Mouse (Mus musculus) forebrain, embryonic 15.5 days (tissue): ENCODE measurements around the gene 2310007B03Rik. TPM values are rescaled to one million over a fixed set of nuclear protein-coding genes. Genes with fewer than 3 reads are reported as not detected.
"Not testable (repeated sequence)": the region's sequence is repeated elsewhere in the genome, so short reads cannot be mapped to it uniquely, and the experiment has no call there.

Source experiments
- ATAC-seq: fragments of 200-750 bp; cut with Nextera tagmentation; replicated peaks from 2 replicates; pipeline ENCODE4 v1.8.0; 2017; ENCODE audit warnings: mild to moderate bottlenecking, moderate TSS enrichment, moderate library complexity
- H3K27ac ChIP-seq: fragments of 300-500 bp; sonication (generic); replicated peaks from 2 replicates; pipeline ENCODE4 v1.5.1; 2015; ENCODE audit warnings: mild to moderate bottlenecking, inconsistent platforms
- H3K27me3 ChIP-seq: fragments of 300-500 bp; sonication (generic); 2 replicates; pipeline ENCODE4 v1.6.1; 2015; ENCODE audit warnings: inconsistent platforms
- H3K36me3 ChIP-seq: fragments of 300-500 bp; sonication (generic); 2 replicates; pipeline ENCODE4 v1.6.1; 2015; ENCODE audit warnings: mild to moderate bottlenecking, inconsistent platforms
- H3K4me1 ChIP-seq: fragments of 300-500 bp; sonication (generic); 2 replicates; pipeline ENCODE4 v1.6.1; 2015; ENCODE audit warnings: inconsistent platforms
- H3K4me2 ChIP-seq: fragments of 300-500 bp; sonication (generic); replicated peaks from 2 replicates; pipeline ENCODE4 v1.6.1; 2015; ENCODE audit warnings: mild to moderate bottlenecking, inconsistent platforms
- H3K4me3 ChIP-seq: fragments of 300-500 bp; sonication (generic); 2 replicates; pipeline ENCODE4 v1.5.1; 2015; ENCODE audit warnings: mild to moderate bottlenecking, inconsistent platforms
- H3K9ac ChIP-seq: fragments of 300-500 bp; sonication (generic); replicated peaks from 2 replicates; pipeline ENCODE4 v1.6.1; 2015; ENCODE audit warnings: mild to moderate bottlenecking, inconsistent platforms
- H3K9me3 ChIP-seq: fragments of 300-500 bp; sonication (generic); 2 replicates; pipeline ENCODE4 v1.6.1; 2016; ENCODE audit warnings: inconsistent platforms
- WGBS: fragments of 180-500 bp; shearing (Covaris S2); methylation state at CpG from one replicate; pipeline ENCODE4 v1.1.7; 2015; ENCODE audit warnings: mixed read lengths; 5-methylcytosine and 5-hydroxymethylcytosine counted together
- polyA plus RNA-seq: library from polyadenylated mRNA; unstranded; fragments of >200 nt; fragmentation: Nextera tagmentation; extraction: Ambion mirVana; gene quantifications from 2 replicates; pipeline ENCODE4 v1.2.1, GENCODE M21; 2015

Gene 2310007B03Rik
- 0.17 and 0.20 TPM in 2 replicates for polyA plus RNA-seq

- H3K27me3 ChIP-seq, result no peaks in the 10 kb centered on the region
- H3K36me3 ChIP-seq, result no peaks in the 10 kb centered on the region
- H3K4me3 ChIP-seq, result no peak within 1 kb of the TSS
- no peak within 1 kb of the TSS for H3K27ac ChIP-seq
- H3K9me3 ChIP-seq, result no peaks in the 10 kb centered on the region
- H3K4me1 ChIP-seq, result no peaks in the 10 kb centered on the region
- no peak within 1 kb of the TSS for H3K4me2 ChIP-seq
- H3K9ac ChIP-seq, result no peak within 1 kb of the TSS
- WGBS, result 79% methylated on average over 8 of the region's 8 CpGs
- ATAC-seq, result no peak
These were observed at the start of gene 2310007B03Rik for GRCm38 (mm10) chr1:93160501-93161133. TSS of gene 2310007B03Rik (minus strand) at chr1:93160948.

GRCm38 (mm10) chr1:93210213-93210641, 49.5 kb upstream of the 2310007B03Rik start:
- Histone ChIP-seq H3K4me3 (no peak overlapping the region), H3K27me3 (no peaks in the 10 kb centered on the region), H3K27ac (peak overlapping the region; percentile 40; the same call in 1 of the 2 replicates), H3K4me2 (no peak overlapping the region), H3K4me1 (peaks cover 24% of the 10 kb centered on the region), H3K36me3 (no peaks in the 10 kb centered on the region), H3K9me3 (no peaks in the 10 kb centered on the region), H3K9ac (no peak overlapping the region)
- peak; percentile 76 for ATAC-seq
- WGBS, result 32% methylated on average over 9 of the region's 9 CpGs

DNA sequence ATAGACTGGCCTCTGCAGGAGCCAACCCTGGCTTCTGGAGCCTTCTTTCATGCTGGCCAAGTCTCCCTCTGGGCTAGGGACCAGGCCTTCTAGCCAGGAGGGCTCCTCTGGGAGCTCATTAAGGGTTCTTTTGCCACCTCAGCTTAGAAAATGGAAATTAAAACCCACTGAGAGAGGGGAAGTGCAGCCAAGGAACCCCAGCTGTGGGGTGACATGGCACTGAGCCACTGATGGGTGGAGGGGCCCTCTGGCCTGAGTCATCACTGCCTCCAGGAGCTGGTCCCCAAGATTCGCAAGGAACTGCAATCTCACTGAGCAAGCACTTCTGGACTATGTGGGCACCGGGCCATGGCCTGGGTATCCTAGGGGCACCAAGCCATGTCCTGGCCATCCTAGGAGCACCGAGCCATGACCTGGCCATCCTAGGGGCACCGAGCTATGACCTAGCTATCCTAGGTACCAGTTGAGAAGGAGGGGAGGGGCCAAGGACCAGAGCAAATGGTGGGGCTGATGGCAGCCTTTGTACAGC, 46.9 kb upstream of the 2310007B03Rik start:
- Histone ChIP-seq H3K4me3 (no peak overlapping the region), H3K27me3 (no peaks in the 10 kb centered on the region), H3K36me3 (no peaks in the 10 kb centered on the region), H3K9ac (no peak overlapping the region), H3K4me1 (peaks cover 21% of the 10 kb centered on the region), H3K9me3 (no peaks in the 10 kb centered on the region), H3K27ac (no peak overlapping the region), H3K4me2 (no peak overlapping the region)
- no peak for ATAC-seq
- 95% methylated on average over 4 of the region's 4 CpGs for WGBS

GRCm38 (mm10) chr1:93206277-93206970, 45.7 kb upstream of the 2310007B03Rik start:
- Histone ChIP-seq H3K4me2 (no peak overlapping the region), H3K27me3 (no peaks in the 10 kb centered on the region), H3K4me3 (no peak overlapping the region), H3K4me1 (peaks cover 18% of the 10 kb centered on the region), H3K9me3 (no peaks in the 10 kb centered on the region), H3K9ac (no peak overlapping the region), H3K27ac (no peak overlapping the region), H3K36me3 (no peaks in the 10 kb centered on the region)
- WGBS, result 59% methylated on average over 12 of the region's 12 CpGs
- ATAC-seq, result no peak

- Histone ChIP-seq H3K4me2 (no peak overlapping the region), H3K4me1 (no peaks in the 10 kb centered on the region), H3K9ac (no peak overlapping the region), H3K9me3 (no peaks in the 10 kb centered on the region), H3K27me3 (no peaks in the 10 kb centered on the region), H3K27ac (no peak overlapping the region), H3K36me3 (no peaks in the 10 kb centered on the region), H3K4me3 (no peak overlapping the region)
- ATAC-seq, result no peak
- WGBS, result 84% methylated on average over 3 of the region's 3 CpGs
These were observed 37.2 kb upstream of the 2310007B03Rik start for GRCm38 (mm10) chr1:93197916-93198315.

GRCm38 (mm10) chr1:93197454-93197853, 36.7 kb upstream of the 2310007B03Rik start:
- WGBS, result 90% methylated on average over 2 of the region's 2 CpGs
- H3K27me3 ChIP-seq, H3K9ac ChIP-seq, H3K9me3 ChIP-seq, H3K4me1 ChIP-seq, ATAC-seq, H3K4me3 ChIP-seq, H3K36me3 ChIP-seq, H3K4me2 ChIP-seq, H3K27ac ChIP-seq: not testable (repeated sequence)

DNA sequence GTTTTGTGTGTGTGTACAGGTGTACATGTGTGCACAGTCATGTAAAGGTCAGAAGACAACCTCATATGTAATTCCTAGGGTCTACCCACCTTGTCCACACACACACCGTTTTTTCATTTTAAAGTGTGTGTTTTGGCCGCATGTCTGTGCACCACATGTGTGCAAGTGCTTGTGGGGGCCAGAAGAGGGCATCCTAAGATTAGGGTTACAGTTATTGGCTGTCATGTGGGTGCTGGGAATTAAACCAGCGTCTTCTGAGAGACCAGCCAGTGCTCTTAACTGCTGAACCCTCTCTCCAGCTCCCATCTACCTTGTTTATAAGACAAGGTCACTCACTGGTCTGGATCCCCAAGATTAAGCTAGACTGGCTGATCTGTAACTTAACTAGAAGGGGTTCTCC, 34.2 kb upstream of the 2310007B03Rik start:
- ATAC-seq, result no peak
- Histone ChIP-seq H3K27ac (no peak overlapping the region), H3K9ac (no peak overlapping the region), H3K36me3 (no peaks in the 10 kb centered on the region), H3K4me1 (no peaks in the 10 kb centered on the region), H3K4me2 (no peak overlapping the region), H3K9me3 (no peaks in the 10 kb centered on the region), H3K27me3 (no peaks in the 10 kb centered on the region), H3K4me3 (no peak overlapping the region)
- 88% methylated on average over 3 of the region's 3 CpGs for WGBS

DNA sequence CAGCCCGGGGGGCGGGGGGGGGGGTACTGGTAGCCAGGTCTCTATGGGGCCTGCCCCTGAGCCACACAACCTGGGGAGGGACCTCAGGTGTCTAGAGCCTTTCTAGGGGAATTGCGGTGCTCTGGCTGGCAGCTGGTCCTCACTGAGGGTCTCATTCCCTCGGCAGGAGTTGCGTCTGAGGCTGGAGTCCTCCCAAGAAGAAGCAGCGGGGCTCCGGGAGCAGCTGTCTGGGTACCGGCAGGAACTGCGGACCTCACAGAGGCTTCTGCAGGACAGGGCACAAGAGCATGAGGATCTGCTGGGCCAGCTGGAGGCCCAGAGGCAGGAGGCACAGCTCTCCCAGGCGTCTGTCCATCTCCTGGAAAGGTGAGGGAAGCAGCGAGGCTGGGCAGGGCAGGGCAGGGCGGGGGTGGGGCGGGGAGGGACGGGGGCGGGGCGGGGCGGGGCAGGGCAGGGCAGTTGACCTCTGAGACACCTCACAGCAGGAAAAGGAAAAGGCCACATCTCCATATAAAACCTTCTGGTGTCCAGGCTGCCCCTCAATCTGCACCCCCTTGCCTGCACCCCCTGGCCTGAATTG, 30.1 kb upstream of the 2310007B03Rik start:
- WGBS, result 9% methylated on average over 9 of the region's 17 CpGs
- Histone ChIP-seq H3K9me3 (no peaks in the 10 kb centered on the region), H3K36me3 (no peaks in the 10 kb centered on the region), H3K27me3 (no peaks in the 10 kb centered on the region), H3K9ac (no peak overlapping the region), H3K27ac (no peak overlapping the region), H3K4me3 (no peak overlapping the region), H3K4me2 (no peak overlapping the region), H3K4me1 (no peaks in the 10 kb centered on the region)
- ATAC-seq, result no peak

DNA sequence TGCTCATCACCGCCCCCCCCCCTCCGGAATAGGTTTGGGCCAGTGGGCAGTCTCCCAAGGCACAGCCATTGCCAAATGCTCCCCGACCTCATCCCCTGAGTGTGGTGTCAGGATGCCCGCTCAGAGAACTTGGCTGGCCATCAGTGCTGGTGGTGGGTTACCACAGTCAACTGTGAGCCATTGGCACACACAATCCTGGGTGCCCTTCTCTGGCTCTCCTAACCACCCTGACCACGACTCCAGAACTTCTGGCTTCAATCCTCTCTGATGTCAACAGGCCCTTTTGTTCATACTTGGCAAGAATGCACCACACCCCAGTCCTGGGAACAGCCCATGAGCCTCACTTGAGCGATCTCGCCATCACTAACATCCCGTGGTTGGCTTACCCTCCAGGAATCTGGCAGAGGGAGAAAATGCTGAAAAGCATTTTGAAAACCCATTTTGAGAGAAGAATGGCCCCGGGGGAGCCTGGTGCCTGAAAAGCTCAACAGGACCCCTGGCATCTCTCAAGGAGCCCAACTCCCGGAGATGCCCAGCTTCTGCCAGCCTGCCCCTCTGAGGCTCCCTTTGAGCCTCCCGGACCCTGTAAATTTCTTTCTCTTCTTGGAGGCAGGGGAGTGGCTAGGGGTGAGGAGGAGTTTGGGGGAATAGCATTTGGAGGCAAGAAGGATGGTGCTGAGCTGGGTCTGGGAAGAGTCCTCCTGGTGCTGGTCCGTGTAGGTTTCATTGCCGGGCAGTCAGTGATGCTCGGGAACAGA, 23.5 kb upstream of the 2310007B03Rik start:
- peak; percentile 76 for ATAC-seq

DNA sequence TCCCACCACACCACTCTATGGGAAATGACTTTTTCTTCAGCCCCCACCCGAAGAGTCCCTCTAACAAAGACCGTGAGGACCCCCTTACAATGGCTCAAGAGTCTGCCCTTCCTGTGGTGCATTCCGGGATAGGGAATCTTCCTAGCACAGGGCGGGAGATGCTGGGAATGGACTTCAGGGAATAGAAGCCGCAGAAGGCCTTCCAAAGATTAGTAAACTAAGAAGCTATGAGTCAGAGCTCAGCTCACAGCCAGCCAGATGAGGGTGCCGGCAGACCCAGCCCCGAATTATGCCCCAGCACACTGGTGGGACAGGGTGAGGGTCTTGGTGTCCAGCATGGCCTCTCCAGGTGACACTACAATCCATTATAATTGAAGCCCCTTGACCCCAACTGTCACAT, 21.5 kb upstream of the 2310007B03Rik start:
- 0 out of 2 replicates have a peak, but pooled peaks cover 5% of the 10 kb centered on the region for H3K4me1 ChIP-seq
- no peak overlapping the region for H3K9ac ChIP-seq
- H3K27me3 ChIP-seq, result no peaks in the 10 kb centered on the region
- H3K4me2 ChIP-seq, result no peak overlapping the region
- no peaks in the 10 kb centered on the region for H3K36me3 ChIP-seq
- H3K9me3 ChIP-seq, result no peaks in the 10 kb centered on the region
- H3K4me3 ChIP-seq, result no peak overlapping the region
- ATAC-seq, result no peak
- 87% methylated on average over 7 of the region's 7 CpGs for WGBS
- no peak overlapping the region for H3K27ac ChIP-seq

More for the DNA sequence above, 23.5 kb upstream of the 2310007B03Rik start:
- Histone ChIP-seq H3K9ac (no peak overlapping the region), H3K27ac (no peak overlapping the region), H3K4me3 (no peak overlapping the region), H3K4me2 (no peak overlapping the region), H3K4me1 (0 out of 2 replicates have a peak, but pooled peaks cover 5% of the 10 kb centered on the region), H3K27me3 (no peaks in the 10 kb centered on the region), H3K36me3 (no peaks in the 10 kb centered on the region), H3K9me3 (no peaks in the 10 kb centered on the region)
- 60% methylated on average over 14 of the region's 14 CpGs for WGBS

DNA sequence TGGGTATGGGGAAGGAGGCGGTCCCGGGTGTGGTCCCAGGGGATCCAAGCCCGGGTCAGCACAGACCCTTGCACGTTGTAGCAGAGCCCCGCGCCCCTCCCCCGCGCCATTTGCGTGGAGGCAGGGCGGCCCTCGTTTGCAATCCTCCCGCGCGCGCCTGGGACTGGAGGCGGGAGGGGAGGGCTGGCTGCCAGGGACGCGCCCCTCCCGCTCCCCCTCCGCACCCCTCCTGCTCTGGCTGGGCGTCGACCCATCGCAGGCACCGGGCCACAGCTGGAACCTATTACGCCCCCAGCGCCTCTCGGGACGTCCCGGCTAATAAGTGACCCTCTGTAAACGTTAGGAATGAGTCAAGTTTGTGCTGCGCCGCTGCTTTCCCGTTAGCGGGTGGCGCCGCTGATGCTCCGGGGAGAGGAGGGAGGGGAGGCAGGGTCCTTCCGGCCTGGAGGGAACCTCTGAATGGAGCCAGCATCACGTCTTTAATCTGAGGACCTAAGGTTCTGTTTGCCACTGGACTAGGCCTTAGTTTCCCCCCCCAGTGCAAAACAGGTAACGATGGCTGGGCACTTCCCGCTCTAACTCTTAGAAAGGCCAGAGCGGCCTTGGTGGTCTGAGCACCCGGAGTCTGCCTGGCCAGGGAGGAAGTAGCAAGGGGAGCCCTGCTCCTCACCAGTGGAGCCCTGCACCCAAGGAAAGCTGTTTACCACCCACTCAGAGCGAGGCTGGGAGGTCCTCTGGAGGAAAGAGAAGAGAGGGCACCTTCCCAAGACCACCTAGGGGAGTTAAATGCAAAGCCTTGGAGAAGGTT, 16.0 kb upstream of the 2310007B03Rik start:
- H3K9me3 ChIP-seq, result no peaks in the 10 kb centered on the region
- peak overlapping the region; percentile 55 for H3K9ac ChIP-seq
- H3K4me3 ChIP-seq, result peak overlapping the region; percentile 45
- H3K27ac ChIP-seq, result no peak overlapping the region
- peak overlapping the region; percentile 90 for H3K4me2 ChIP-seq
- WGBS, result 3% methylated on average over 44 of the region's 44 CpGs
- H3K27me3 ChIP-seq, result no peaks in the 10 kb centered on the region
- H3K4me1 ChIP-seq, result peaks cover 11% of the 10 kb centered on the region
- peak; percentile 82 for ATAC-seq
- H3K36me3 ChIP-seq, result no peaks in the 10 kb centered on the region
